Mouse (Mus musculus) neutrophil, adult 5-6 weeks (primary cell): ENCODE data around the gene Hnrnpul1. TPM values are rescaled to one million over a fixed set of nuclear protein-coding genes. Genes with fewer than 3 reads are reported as not detected.

Experiments used
- ATAC-seq: fragments of 151-379, 151-347 bp; 2 replicates; pipeline ENCODE4 v1.8.0; 2017; ENCODE audit warnings: mild to moderate bottlenecking, moderate TSS enrichment; ENCODE audit not compliant: insufficient number of reproducible peaks, poor library complexity, low FRiP score, severe bottlenecking; ENCODE audit errors: extremely low read depth
- total RNA-seq: library from RNA; stranded (forward); fragments of 200-1000 nt; gene quantifications from 2 replicates; pipeline ENCODE4 v1.2.3, GENCODE M21; 2017

Hnrnpul1 gene
- total RNA-seq, 1 experiment from 2014 or later, result 198 TPM

GRCm38 (mm10) chr7:25704716-25705364 lies 49.7 kb downstream of the Hnrnpul1 start:
- no peak for ATAC-seq

- no peak for ATAC-seq
Observed at GRCm38 (mm10) chr7:25703793-25704494, 50.6 kb downstream of the Hnrnpul1 start.

DNA sequence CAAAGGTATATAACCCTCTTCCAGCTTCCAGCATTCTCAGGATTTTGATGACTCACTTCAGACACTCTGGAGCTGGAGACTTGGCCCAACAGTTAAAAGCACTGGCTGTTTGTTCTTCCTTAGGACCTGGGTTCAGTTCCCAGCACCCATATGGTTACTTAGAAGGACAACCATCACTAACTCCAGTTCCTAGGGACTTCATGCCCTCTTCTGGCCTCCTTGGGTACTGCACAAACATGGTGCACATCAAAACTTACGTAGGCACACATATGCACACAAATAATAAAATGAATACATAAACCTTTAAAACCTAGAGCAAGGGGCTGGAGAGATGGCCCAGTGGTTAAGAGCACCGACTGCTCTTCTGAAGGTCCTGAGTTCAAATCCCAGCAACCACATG lies 52.2 kb downstream of the Hnrnpul1 start:
- no peak for ATAC-seq

- peak; percentile 50; the same call in 1 of the 2 replicates for ATAC-seq
Observed at GRCm38 (mm10) chr7:25700732-25701131, 53.8 kb downstream of the Hnrnpul1 start.

- ATAC-seq, result no peak
Observed at GRCm38 (mm10) chr7:25699851-25700250, 54.7 kb downstream of the Hnrnpul1 start.

DNA sequence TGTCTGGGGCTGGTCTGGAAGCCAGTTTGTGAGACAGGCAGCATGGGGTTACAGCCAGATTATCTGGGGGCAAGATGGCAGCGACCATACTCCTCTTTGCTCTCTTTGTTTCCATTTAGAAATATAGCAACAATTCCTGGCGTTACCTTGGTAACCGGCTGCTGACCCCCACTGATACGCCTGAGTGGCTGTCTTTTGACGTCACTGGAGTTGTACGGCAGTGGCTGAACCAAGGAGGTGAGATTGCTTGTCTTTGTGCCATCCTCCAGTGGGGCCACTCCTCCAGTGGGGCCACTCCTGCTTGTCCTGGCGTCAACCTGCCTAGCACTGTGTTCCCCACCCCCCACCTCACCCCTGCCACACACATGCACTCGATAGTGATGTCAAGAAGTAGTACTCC lies 60.5 kb downstream of the Hnrnpul1 start:
- ATAC-seq, result no peak

DNA sequence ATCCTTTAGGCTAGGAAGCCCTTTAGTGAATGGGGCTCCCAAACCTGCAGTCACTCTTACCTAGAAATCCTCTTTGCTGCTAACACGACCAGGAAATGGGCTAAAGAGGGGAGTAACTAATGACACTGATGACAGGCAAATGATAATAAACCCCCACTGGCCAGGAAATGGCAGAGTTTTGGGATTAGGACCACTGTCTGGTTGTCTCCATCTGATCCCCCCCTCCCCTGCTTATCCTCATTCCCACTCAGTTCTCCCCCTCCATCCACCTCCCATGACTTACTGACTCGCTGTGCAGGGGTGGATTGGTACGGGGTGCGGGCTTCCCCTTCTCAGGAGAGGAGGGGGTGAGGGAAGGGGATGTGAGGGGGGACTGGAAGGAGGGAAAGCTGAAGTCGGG lies 64.5 kb downstream of the Hnrnpul1 start:
- ATAC-seq, result no peak

GRCm38 (mm10) chr7:25689603-25690021 lies 64.9 kb downstream of the Hnrnpul1 start:
- ATAC-seq, result peak; percentile 4; the same call in 1 of the 2 replicates

GRCm38 (mm10) chr7:25688810-25689586 lies 65.6 kb downstream of the Hnrnpul1 start:
- peak; percentile 57 for ATAC-seq

DNA sequence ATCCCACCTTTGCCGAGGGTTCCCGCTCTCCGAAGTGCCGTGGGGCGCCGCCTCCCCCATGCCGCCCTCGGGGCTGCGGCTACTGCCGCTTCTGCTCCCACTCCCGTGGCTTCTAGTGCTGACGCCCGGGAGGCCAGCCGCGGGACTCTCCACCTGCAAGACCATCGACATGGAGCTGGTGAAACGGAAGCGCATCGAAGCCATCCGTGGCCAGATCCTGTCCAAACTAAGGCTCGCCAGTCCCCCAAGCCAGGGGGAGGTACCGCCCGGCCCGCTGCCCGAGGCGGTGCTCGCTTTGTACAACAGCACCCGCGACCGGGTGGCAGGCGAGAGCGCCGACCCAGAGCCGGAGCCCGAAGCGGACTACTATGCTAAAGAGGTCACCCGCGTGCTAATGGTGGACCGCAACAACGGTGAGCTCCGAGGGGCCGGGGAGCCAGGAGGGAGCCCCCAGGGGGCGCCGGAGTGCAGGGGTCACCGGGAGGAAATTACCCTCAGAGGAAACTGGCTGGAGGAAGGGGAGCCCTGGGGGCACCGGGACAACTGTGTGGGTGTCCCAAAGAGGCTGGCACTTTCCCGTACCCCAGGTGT lies 66.7 kb downstream of the Hnrnpul1 start:
- ATAC-seq, result no peak

- ATAC-seq, result peak; percentile 31
Observed at GRCm38 (mm10) chr7:25686680-25687531, 67.7 kb downstream of the Hnrnpul1 start, which contains the start of gene Tgfb1. Tgfb1 (plus strand) TSS chr7:25687002.

- ATAC-seq, result no peak
Observed at GRCm38 (mm10) chr7:25685926-25686470, 68.6 kb downstream of the Hnrnpul1 start.

GRCm38 (mm10) chr7:25684659-25685058 lies 69.9 kb downstream of the Hnrnpul1 start:
- ATAC-seq, result no peak

DNA sequence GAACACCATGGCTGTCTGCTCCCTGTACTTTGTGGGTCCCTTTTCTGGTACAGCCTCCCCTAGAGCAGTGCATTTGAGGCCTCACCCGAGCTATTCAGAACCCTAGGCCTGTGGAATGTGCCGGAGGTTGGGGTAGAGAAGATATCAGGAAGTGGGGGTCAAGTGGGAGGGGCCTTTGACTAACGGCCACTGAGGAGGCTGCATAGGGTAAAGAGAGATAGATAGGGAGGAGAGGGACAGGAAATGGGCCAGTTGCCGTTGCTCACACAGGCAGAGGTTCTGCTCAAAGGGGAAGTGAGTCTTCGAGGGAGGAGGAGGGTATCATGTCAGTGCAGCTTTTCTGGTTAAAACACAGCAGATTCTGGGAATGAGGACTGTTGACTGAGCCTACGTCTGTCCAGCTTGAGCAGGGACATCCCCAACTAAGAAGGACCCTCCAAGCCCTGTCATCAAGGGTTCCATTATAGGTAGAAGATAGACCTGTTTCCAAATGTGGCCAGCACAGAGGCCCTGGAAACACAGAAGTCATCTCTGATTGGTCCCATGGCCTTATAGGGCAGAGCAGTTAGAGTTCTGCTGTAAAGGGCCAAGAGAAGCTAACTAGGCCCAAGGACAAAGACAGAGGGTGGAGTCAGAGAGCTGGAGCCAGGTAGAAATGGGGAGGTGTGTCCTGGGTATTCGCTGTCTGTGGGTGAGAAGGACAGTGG lies 70.9 kb downstream of the Hnrnpul1 start:
- peak; percentile 44 for ATAC-seq

DNA sequence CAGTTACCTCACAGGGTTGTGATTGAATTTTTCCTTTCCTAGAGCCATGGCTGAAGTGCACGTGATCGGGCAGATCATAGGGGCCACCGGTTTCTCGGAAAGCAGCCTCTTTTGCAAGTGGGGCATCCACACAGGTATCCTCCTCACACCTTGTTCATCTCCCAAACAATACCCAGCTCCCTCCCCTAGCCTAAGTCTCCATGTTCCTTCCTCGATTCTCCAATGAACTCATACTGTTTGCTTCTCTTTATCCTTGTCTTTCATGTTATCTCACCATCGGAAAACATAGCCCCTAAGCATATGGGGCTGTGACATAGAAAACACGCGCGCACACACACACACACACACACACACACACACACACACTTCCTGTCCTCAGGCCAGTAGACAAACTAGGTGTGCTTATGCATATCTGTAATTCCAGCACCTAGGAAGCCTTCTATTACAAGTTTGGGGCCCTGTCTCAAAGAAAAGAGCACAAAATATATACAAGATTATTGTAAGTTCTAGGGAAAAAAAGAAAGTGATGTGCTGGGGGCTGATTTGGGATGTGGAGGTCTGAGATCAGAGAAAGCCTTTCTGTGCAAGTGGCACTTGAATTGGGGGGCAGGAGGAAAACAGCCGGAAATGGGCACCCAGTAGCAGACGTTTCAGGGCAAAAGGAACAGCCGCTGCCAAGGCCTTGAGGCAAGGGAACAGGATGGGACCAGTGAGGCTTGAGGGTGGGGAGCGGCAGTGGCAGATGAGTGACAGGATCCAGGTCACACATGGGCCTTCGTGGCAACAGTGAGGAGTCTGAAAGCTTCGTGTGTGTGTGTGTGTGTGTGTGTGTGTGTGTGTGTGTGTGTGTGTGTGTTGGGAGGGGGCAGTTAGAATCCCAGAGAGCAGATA lies 73.0 kb downstream of the Hnrnpul1 start:
- ATAC-seq, result no peak

- ATAC-seq, result peak; percentile 79
Observed at GRCm38 (mm10) chr7:25680514-25681258, 73.9 kb downstream of the Hnrnpul1 start, which contains the start of gene B9d2. B9d2 (plus strand) TSS chr7:25680780.
